Mouse (Mus musculus) E14TG2a.4 (cell line): ENCODE results near the gene Nxph3.

Source experiments
- H3K27me3 ChIP-seq: 2 replicates; pipeline ENCODE4 v1.6.1; 2014; ENCODE audit warnings: low read length, control low read depth; ENCODE audit not compliant: insufficient read depth
- H3K36me3 ChIP-seq: 2 replicates; pipeline ENCODE4 v1.6.1; 2014; ENCODE audit warnings: low read length, control low read depth; ENCODE audit not compliant: insufficient read depth
- H3K4me1 ChIP-seq: replicated peaks from 2 replicates; pipeline ENCODE4 v1.6.1; 2014; ENCODE audit warnings: low read depth, low read length, control low read depth
- H3K4me3 ChIP-seq: replicated peaks from 2 replicates; pipeline ENCODE4 v1.5.1; 2014; ENCODE audit warnings: mild to moderate bottlenecking, low read length
- H3K9me3 ChIP-seq: 2 replicates; pipeline ENCODE4 v1.6.1; 2014; ENCODE audit warnings: low read length, control low read depth
- CTCF ChIP-seq: conservative IDR thresholded peaks from 2 replicates; pipeline ENCODE4 v1.5.1; 2014; ENCODE audit warnings: low read length
- NANOG ChIP-seq: IDR thresholded peaks from 2 replicates; pipeline ENCODE4 v1.6.1; 2014; ENCODE audit warnings: borderline replicate concordance, low read length, mixed read lengths
- POU5F1 ChIP-seq: IDR thresholded peaks from 2 replicates; pipeline ENCODE4 v1.6.1; 2014; ENCODE audit warnings: low read length, borderline replicate concordance

The Nxph3 gene

GRCm38 (mm10) chr11:95514298-95514861 is at the start of gene Nxph3:
Gene Nxph3, minus strand, starts transcription at chr11:95514570.
- H3K4me1 ChIP-seq: peaks cover 86% of the 10 kb centered on the region
- H3K9me3 ChIP-seq: no peaks in the 10 kb centered on the region
- peak within 1 kb of the TSS; percentile 90 for H3K4me3 ChIP-seq
- no peaks in the 10 kb centered on the region for H3K36me3 ChIP-seq
- no peak for TF ChIP-seq CTCF
- no peak for TF ChIP-seq NANOG
- TF ChIP-seq POU5F1: no peak
- peaks cover 34% of the 10 kb centered on the region for H3K27me3 ChIP-seq

- no peaks in the 10 kb centered on the region for H3K9me3 ChIP-seq
- no peaks in the 10 kb centered on the region for H3K36me3 ChIP-seq
- H3K4me1 ChIP-seq: peaks cover 53% of the 10 kb centered on the region
- H3K27me3 ChIP-seq: peaks cover 8% of the 10 kb centered on the region; the same call in 1 of the 2 replicates
- no peak for TF ChIP-seq POU5F1
- TF ChIP-seq NANOG: no peak
- peak; percentile 36 for TF ChIP-seq CTCF
- H3K4me3 ChIP-seq: no peak overlapping the region
These were observed 49.5 kb upstream of the Nxph3 start for GRCm38 (mm10) chr11:95563849-95564248.

DNA sequence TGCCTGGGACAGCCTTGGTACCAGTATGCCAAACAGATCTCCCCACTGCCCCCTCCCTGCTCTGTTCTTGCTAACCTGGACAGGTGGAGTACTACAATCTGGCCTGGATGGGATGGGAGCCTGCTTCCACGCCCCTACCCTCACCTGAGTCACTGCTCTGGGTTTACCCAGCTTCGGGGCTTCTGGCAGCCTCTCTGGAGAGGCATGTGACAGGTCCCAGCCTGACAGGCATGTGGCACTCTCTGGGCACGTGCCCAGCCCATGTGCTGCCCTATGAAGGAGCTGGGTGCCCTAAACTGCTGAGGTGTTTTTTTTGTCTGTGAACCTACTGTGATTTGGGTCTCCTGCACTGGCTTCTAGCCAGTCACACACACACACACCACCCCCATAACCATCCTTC is 46.4 kb upstream of the Nxph3 start:
- H3K36me3 ChIP-seq: no peaks in the 10 kb centered on the region
- H3K4me3 ChIP-seq: no peak overlapping the region
- peaks cover 60% of the 10 kb centered on the region for H3K4me1 ChIP-seq
- no peaks in the 10 kb centered on the region for H3K9me3 ChIP-seq
- TF ChIP-seq NANOG: no peak
- no peak for TF ChIP-seq CTCF
- no peak for TF ChIP-seq POU5F1
- H3K27me3 ChIP-seq: no peaks in the 10 kb centered on the region

GRCm38 (mm10) chr11:95559761-95560160 is 45.4 kb upstream of the Nxph3 start:
- Histone ChIP-seq H3K4me3 (no peak overlapping the region), H3K36me3 (no peaks in the 10 kb centered on the region), H3K4me1 (peaks cover 59% of the 10 kb centered on the region), H3K27me3 (no peaks in the 10 kb centered on the region), H3K9me3 (no peaks in the 10 kb centered on the region)
- no peak for TF ChIP-seq CTCF
- no peak for TF ChIP-seq POU5F1
- TF ChIP-seq NANOG: no peak

- Histone ChIP-seq H3K27me3 (no peaks in the 10 kb centered on the region), H3K36me3 (no peaks in the 10 kb centered on the region), H3K4me3 (0 out of 2 replicates have a peak overlapping the region, but pooled peaks have one; percentile 1), H3K9me3 (no peaks in the 10 kb centered on the region), H3K4me1 (peaks cover 53% of the 10 kb centered on the region)
- TF ChIP-seq NANOG (no peak), CTCF (no peak)
These were observed 43.3 kb upstream of the Nxph3 start for GRCm38 (mm10) chr11:95557719-95558118.

DNA sequence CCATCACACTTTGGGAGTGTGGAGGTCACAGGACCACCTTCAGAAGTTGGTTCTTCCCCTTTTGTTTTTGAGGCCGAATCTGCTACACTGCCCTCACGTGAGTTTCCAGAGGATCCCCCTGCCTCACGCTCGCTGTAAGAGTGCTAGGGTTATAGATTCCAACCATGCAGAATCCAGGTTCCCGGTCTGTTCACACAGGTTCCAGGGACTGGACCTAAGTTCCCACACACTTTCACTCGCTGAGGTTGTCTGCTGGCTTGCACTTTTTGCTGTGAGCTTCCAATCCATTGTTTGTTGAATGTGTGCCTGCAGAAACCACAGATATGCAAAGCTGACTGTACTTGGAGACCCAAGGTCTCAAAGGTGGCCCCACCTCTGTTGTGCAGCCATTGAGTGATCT is 42.7 kb upstream of the Nxph3 start:
- H3K36me3 ChIP-seq: no peaks in the 10 kb centered on the region
- 0 out of 2 replicates have a peak overlapping the region, but pooled peaks have one; percentile 1 for H3K4me3 ChIP-seq
- peaks cover 53% of the 10 kb centered on the region for H3K4me1 ChIP-seq
- no peaks in the 10 kb centered on the region for H3K27me3 ChIP-seq
- no peak for TF ChIP-seq NANOG
- no peak for TF ChIP-seq CTCF
- no peak for TF ChIP-seq POU5F1
- no peaks in the 10 kb centered on the region for H3K9me3 ChIP-seq

DNA sequence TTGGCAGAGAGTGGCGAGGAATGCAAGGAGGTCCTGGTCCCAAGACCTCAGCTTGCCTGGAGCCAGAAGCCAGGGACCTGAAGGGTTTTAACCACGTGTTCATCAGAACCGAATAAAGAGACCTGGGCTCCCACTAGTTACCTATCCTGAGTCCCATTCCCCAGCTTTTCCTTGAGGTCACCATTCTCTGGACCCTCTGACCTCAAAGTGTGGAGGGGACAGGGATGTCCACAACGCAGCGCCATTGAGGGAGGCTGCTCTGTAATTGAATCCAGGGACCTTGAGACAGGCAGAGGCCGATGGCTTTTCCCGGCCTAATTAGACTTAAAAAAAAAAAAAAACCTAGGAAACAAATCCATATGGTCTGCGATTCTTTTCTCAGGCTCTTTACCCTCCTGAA is 40.9 kb upstream of the Nxph3 start:
- H3K36me3 ChIP-seq: no peaks in the 10 kb centered on the region
- no peak overlapping the region; the same call in 1 of the 2 replicates for H3K4me3 ChIP-seq
- no peaks in the 10 kb centered on the region for H3K27me3 ChIP-seq
- H3K9me3 ChIP-seq: no peaks in the 10 kb centered on the region
- TF ChIP-seq CTCF (no peak), NANOG (no peak), POU5F1 (no peak)
- H3K4me1 ChIP-seq: peaks cover 47% of the 10 kb centered on the region

DNA sequence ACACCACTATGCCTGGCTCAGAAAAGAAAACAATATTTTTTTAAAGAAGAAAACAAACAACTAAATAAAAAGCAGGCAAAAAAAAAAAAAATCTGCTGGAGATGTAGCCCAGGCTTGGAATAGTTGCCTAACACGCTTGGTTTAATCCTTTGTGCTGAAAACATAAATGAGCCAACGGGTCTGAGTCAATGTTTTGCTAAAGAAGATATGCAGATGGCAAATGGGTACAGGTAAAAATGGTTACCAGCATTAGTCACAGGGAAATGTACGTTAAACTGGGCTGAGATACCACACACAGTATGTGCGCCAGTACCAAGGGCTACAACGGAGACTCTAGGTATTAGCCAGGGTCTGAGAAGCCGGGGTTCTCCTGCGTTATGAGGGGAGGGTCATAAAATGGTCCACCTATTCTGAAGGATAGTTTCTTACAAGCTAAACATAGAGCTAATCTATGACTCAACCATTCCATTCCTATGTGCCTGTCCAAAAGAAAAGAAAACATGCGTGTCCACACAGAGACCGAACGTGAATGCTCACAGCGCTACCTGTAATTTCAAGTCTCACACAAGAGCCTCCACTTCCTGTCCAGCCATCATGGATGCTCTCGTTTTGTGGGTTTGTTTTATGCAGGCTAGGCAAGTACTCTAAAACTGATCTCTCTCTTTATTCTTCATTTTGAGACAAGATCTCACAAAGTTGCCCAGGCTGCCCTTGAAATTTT is 36.1 kb upstream of the Nxph3 start:
- no peak overlapping the region for H3K4me3 ChIP-seq
- TF ChIP-seq NANOG (no peak), POU5F1 (no peak), CTCF (no peak)
- H3K27me3 ChIP-seq: no peaks in the 10 kb centered on the region
- H3K36me3 ChIP-seq: no peaks in the 10 kb centered on the region
- H3K4me1 ChIP-seq: peaks cover 49% of the 10 kb centered on the region
- no peaks in the 10 kb centered on the region for H3K9me3 ChIP-seq
